Mouse (Mus musculus) cortical plate, adult 2 months (tissue): ENCODE measurements around the gene Hhipl1.

Experiments used
- CTCF ChIP-seq: fragments of 200-500 bp; IDR thresholded peaks from 2 replicates; pipeline ENCODE4 v1.5.1; 2011; ENCODE audit warnings: mild to moderate bottlenecking, control low read depth, low read length; ENCODE audit not compliant: insufficient read depth; ENCODE audit errors: extremely low read depth
- POLR2A ChIP-seq: fragments of 200-500 bp; IDR thresholded peaks from 2 replicates; pipeline ENCODE4 v1.6.1; 2011; ENCODE audit warnings: mild to moderate bottlenecking, low read length, control low read depth; ENCODE audit not compliant: insufficient read depth; ENCODE audit errors: extremely low read depth

DNA sequence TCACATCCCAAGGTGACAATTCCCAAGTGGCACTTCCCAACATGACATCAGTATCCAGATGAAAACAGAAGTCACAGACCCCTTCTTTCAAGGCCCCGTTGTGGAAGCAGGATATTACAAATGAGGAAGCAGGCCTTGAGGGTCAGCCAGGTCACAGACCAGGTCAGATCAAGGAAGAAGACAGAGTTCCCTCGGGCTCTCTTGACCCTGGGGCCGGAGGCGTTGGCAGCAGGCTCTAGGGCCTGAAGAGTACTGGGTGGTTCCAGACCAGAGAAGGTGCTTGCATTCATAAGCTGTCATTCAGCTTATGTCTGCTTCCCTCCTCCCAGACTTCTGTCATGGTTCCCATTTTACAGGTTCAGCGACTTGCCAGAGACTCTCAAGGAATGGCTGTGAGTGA lies 36.4 kb upstream of the Hhipl1 start:
- TF ChIP-seq CTCF, result no peak
- TF ChIP-seq POLR2A, result no peak
